Mouse (Mus musculus) ES-CJ7 (cell line): Measurements from ENCODE around the gene Npr1.
A peak's percentile ranks its signal among the peaks of the same experiment; 100 is the strongest.

Source experiments
- DNase-seq: peaks from one replicate; pipeline ENCODE4 v3.0.0; 2011; ENCODE audit warnings: low read depth, low spot score

Npr1 gene

DNA sequence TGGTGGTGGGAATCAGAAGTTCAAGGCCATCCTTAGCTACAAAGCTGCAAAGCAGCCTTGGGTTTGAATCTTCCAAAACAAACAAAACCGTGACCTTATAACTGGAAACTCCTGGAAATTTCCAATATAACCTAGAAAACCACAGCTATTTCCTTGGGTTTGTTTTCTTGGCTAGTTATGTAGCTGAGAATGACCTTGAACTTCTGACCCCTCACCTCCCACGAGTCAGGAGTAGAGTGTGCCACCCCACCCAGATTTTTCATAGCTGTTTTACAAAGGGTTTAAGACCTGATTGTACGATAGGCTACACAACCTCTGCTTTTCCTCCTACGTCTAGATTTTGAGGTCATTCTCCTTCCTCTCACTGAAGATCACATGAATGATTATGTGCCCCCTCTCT, 28.5 kb downstream of the Npr1 start:
- peak; percentile 89 for DNase-seq

DNA sequence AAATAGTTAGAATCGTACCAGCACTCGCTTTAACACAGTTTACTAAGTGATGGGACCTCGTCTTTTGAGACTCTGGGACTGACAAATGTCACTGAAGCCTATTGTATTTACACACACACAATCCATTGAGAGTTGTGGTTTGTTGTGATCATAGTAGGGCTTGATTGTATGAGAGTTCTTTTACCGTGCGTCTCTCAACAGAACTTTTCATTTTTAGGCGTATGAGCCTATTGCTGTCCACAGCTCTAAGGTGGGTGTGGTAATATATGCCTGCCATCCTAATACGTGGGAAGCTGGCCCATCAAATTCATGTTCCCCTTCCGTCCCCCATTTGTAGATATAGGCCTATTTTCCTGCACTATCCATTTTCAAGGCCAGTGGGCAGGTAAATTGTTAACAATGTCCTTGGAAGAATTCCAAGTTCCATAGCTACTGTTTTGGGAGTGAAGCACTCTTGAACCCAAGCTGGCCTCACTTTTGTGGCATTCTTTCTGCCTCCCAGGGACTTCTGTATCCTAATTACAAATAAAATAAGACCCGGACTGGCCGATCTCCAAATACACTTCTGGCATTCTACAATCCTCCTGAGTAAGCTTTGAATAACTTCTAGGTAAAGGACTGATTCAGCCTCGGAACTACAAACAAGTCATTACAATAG, 31.5 kb downstream of the Npr1 start:
- DNase-seq = no peak

DNA sequence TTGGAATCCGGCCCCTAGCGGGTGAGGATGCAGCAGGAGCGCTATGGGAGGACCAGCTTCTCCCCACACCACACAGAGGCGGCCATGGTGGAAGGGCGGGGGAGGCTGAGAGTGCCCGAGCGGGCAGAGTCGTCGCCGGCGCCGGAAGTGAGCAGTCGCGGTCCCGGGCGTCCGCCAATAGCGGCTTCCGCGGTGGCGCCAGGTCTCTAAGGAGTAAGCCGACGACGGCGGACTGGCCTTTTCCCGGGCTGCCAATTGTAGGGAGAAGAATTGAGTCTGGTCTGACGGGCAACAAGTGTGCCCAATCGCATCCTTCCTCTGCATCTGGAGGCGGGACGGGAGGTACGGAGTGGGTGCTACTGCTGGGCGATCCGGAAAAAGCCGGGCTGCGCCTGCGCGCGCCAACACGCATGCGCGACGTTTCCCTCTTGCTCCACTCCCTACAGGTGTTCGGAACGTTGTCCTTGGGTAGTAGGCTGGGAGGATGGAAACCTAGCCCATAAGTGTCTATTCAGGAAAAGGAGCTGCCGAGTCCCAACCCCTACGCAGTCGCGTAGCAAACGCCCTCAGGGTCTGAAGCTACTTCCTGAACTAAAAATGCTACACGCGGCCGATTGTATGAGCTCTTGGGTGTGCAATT, 32.2 kb downstream of the Npr1 start, which contains the start of gene Ints3:
TSS of gene Ints3 (minus strand) at position 242 of the 640 bp plus-strand sequence.
- DNase-seq = peak; percentile 100

DNA sequence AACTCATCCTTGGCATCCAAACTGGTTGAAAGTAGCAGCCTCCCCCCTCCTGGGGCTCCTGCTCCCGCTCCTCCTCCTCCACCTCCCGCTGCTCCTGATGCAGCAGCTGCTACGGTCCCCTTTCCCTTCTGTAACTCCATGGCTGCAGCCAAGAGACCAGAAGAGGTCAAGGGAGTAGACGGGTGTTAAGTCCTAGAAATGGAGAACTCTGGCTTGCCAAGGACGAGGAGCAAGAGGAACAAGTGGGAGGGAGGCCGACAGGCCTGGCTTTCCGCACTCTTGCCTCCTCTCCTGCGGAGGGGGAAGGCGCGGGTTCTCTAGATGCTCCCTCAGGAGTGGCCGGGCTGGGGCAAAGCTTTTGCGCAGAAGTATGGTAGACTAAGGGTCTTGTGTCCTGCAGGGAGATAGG, 32.9 kb downstream of the Npr1 start:
- peak; percentile 59 for DNase-seq

DNA sequence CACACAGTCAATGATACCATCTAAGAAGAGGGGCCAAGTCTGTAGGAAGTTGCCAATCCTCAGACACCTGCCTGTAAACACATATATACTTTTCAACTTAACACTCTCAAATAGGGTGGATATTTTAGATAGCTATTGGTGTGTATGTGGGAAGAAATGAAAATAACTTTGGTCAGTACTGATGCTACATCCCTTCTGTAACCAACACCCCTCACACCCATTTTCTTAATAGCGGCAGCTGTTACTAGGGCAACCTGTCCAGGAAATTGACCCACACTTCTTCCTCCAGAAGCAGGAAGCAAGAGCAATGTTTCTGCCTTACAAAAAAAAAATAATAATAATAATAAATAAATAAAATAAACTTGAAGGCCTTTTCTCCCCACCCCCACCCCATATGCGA, 33.3 kb downstream of the Npr1 start:
- DNase-seq = no peak

DNA sequence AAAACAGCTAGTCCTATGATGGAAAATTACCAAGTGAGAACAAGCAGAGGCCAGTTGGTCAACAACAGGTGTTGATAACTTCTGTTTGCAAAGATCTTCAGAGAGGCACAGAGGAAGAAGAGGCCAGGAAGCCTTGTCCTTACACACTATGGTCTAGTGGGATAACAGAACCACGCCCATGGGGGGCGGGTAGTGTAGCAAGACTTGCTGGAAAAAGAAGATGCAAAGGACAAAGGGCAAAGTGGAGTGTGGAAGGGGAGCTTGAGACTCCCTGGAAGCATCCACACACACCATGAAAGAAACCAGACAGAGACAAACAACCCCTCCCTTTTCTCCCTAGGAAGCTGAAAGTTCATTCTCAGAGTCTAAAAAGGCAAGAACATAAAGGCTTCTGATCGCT, 36.1 kb downstream of the Npr1 start:
- DNase-seq = peak; percentile 71

DNA sequence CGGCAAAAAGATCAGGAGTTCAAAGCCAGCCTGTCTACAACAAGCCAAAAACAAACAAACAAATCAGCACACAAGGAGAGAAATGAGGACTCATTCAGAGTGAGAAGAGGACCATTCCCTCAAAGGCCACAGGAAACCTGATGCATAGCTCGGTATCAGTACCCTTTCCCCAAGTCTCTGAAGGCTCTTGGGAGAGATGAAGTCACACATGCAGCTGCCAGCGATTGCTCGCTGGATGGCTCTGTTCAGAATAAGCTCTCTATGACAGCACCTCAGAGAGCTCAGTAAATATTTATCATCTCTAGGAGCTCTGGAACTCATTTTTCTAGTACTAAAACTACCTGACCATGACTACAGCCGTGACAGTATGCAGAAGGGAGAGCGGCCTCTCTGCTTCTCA, 37.5 kb downstream of the Npr1 start:
- DNase-seq = no peak

DNA sequence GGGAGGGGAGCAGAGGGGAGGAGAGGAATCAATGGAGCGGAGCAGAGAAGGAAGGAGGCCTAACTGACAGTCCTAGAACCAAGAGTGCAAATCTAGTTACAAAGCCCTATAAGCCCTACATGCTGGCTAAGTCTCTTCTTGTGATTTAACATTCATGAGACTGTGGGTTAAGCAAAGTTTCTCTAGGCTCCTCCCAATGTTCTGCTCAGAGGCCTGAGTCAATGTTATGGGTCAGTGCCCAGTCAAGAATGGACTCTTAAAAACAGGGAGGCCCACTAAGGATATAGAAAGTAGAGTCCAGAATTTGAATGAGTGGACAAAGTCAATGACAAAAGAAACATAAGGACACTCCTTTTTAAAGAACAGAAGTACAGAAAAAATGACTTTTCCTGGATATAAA, 38.1 kb downstream of the Npr1 start:
- DNase-seq = no peak

DNA sequence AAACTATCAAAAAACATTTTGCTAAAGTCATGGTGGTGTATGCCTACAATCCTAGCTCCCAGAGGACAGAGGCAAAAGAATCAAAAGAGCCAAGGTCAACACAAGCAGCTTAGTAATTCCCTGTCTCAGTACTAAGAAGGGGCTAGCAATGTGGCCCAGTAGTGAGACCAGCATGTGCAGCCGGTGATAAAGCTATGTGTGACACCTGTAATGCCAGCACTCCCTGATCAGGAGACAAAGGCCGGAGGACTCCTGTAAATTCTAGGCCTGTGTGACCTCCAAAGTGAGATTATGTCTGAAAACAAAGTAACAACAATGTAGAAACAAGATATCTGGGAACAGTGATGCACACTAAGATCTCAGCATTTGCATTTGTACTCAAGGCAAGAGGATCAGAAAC, 40.2 kb downstream of the Npr1 start:
- DNase-seq = no peak

DNA sequence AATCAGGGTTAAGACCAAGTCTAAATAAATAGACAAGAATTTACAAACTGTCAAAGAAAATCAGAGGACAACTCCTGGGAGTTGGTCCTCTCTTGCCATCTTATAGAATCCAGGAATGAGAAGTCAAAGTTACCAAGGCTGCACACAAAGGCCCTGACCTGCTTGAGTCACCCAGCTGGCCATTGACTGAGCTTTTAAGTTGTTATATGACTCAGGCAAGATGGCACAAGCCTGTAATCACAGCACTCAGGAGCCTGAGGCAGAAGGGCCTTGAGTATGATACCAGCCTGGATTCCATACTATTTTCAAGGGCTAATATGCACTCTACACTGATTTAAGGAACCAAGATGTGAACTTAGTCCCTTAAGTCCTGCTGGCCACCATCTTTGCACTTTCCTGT, 42.1 kb downstream of the Npr1 start:
- no peak for DNase-seq

DNA sequence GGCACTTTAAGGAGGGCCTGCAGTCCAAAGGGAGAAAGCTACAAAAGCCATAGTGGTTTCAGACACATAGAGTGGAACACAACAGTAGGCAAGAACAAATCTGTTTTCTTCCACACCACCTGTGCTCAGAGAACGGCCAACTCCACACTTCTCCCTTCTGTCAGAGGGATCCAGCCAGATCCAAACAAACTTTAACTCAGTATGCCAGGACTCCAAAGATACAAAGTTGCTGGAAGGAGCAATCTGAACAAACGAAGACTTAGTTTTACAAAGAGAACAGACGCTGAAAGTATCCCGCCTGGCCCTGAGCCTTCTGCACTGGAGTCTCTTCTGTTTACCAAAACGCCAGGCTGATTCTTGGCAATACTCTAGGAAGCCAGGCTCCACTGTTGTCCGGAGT, 45.0 kb downstream of the Npr1 start:
- no peak for DNase-seq

DNA sequence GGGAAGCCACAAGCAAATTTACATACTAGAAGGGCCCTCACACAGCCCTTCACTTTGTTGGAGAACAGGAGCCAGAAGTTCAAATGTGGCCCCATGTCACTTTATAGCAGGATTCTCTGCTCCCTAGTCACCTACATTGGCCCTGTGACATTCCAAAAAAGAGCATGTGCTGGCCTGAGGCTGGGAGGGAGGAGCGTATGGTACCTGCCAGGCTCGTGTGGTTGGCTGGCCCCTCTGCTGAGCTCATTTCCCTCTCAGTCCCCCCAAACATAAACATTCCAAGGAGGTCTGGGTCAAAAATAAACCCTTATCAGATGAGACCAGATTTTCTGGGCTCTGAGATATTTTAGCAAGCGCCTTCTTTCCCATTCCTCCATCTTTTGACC, 52.7 kb downstream of the Npr1 start:
- DNase-seq = no peak

DNA sequence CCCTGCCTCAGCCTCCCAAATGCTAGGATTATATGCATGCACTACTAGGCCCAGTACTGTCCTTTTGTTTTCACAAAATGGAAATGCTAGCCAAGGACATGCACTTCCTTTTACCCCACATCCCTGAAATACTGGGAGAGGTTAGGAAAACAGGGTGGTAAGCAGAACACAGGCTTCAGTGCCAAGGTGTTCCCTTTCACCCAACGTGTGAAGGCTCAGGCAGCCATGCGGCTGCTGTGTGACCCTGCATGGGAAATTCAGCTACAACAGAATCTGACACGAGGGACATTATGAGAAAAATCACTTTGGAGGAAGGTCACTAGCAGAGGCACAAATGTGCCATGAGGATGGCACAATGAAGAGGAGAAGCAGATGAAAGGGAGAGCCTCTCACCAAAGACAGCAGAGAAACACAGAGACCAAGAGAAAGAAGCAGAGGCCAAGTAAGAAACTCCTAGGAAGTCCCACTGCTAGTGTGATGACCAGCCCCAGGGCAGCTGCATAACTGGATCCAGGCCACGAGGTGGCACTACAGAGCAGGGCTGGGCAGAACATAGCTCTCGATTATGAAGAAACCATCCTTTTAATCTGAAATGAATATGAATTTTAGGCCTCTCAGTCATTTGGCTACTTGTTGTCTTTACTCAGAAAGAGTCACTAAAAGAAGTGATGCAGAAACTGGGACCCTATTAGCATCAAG, 53.2 kb downstream of the Npr1 start:
- DNase-seq = peak; percentile 49

DNA sequence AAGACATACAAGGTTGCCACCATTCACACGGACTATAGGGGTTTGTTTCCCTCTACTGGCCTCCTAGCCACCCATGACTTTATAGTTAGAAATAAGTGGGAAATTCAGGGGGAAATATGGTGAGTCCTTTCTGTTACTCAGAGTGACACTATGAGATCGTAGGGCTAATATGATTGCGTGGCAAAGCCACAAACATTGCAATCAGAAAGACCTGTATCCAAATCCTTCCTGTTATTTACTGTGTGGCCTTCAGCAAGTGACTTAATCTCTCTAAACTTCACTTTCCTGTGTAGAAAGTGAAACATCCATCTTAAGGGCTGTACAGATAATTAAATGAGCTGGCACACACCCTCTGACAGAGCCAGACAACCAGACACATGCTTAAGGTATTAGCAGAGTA, 56.9 kb downstream of the Npr1 start:
- no peak for DNase-seq

DNA sequence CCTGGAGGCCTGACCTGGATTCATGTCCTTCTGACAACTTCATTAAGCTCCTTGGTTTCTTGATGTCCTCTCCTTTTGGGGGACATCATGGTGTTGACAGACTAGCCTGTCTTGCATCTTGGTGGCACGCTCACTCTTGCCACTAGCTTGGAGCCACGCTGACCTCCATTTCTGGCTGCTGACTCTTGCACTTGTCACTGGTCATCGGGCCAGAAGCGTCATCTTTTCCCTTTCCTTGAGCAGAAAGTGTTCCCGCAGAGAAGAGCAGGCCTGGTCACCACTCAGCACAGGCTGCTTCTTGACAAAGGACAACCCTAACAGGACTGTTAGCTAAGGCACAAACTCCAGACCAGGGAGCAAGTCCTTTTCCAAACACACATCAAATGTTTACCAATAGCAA, 59.3 kb downstream of the Npr1 start:
- no peak for DNase-seq

DNA sequence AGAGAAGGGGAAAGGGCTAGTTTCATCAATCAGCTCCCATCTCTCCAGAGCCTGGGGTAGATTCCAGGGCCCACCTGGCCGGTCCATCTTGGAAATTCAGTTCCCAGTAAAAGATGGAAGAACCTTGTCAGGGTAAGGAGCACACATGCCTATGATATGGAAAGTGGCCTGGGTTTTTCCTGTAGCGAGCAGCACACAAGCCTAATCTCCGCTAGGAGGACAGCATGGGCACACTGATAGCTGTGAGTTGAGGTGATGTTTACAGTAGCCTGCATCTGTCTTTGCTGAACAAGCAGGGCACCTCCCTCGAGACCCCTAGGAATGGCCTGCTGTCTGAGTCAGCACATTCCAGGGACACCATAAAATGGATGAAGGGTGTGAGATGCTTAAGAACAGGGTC, 61.1 kb downstream of the Npr1 start:
- DNase-seq = no peak

DNA sequence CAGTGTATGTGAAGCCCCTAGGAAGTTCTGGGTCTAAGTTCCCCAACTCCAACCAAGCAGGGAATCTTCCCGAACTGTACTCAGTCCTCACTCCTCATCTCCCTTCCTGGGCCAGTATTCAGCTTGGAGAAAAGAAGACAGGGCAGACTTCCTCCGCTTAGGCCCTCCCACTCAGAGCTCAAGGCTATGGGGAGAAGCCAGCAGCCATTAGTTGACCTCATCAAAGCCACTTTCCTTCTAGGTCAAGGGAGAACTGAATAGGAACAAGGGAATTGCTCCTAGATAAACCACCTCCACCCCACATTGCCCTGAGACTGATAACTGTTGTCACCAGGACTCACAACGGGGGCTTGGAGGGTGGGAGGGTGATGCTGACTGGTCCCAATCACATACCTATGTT, 61.5 kb downstream of the Npr1 start:
- no peak for DNase-seq

DNA sequence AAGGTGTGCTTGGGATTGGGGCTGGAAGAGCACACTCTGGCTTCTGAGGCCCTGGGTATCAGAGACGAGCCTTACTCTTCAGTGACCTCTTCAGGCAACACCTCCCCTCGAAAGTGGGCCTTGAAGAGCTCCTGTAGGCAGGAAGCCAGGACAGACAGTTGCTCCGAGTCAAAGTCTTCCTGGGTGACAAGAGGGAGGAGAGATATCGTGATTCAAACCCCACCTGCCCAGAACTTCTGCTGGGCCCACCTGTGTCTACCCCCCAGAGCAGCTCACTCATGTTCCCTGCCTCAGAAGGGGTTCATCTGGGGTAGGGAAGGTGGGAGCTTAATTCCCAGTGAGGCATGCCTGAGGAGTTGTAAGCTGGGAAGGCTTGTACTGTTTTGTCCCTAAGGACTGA, 64.7 kb downstream of the Npr1 start:
- no peak for DNase-seq
